Mouse (Mus musculus): Measurements from ENCODE around the gene Rwdd2a. TPM values are rescaled to one million over a fixed set of nuclear protein-coding genes. Genes with fewer than 3 reads are reported as not detected.

Rwdd2a gene
- polyA plus RNA-seq, 1 experiment = not detected

DNA sequence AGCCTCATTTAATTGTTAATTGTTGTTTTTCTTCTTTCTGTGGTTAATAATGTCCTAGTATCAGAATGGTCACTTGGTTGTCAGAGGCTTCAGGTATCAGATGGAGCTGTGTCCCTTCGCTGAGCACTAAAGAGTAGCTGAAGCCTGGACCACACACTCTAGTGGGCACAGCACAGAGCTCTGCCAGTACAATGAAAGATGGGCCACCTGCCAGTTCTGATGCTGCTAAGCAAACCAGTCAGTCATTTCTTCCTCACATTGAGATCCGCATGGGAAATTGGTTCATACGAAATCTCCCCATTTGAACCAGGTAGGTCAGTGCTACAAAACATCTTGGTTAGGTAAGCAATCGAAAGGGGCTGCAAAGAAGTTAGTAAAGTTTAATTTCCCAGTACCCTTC is 17.1 kb upstream of the Rwdd2a start:
- Histone ChIP-seq H3K4me1 (ENCODE audit: control insufficient read depth, insufficient read depth, low read length) (no peaks in the 10 kb centered on the region), H3K27ac (ENCODE audit: insufficient read depth, low read depth, low read length) (no peak overlapping the region)
- 81% methylated on average over 4 of the region's 4 CpGs for WGBS

DNA sequence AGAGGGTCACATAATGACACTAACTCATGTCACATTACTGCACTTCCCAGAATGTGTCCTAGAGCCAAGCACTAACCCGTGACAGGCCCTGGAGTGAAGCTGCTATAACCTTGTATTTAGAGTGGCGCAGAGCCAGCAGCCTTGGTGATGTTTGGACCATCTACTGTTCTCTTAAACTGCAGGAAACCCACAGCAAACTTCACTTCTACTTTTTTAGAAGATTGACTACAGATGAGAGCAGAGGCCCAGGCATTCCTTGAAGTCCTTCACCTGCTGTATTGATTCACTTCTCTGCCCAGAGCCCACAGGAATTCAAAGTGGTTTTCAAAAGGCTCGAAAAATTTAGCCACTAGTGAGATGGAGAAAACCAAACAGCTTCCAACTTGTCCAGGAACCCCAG is 11.2 kb upstream of the Rwdd2a start:
- Histone ChIP-seq H3K4me3 (ENCODE audit: insufficient read depth, low read depth, low read length) (no peak overlapping the region), H3K27ac (ENCODE audit: insufficient read depth, low read depth, low read length) (no peak overlapping the region), H3K4me1 (ENCODE audit: control insufficient read depth, insufficient read depth, low read length) (no peaks in the 10 kb centered on the region)
- 76% methylated on average over 3 of the region's 3 CpGs for WGBS
- no peak for TF ChIP-seq POLR2A (IDR thresholded peaks at IDR 0.05; ENCODE audit: insufficient read depth, low read depth, low read length)
- no peak for TF ChIP-seq CTCF (IDR thresholded peaks at IDR 0.05; ENCODE audit: insufficient read depth, low read depth, low read length)

More for the DNA sequence above, 17.1 kb upstream of the Rwdd2a start:
- no peak overlapping the region for H3K4me3 ChIP-seq (ENCODE audit: insufficient read depth, low read depth, low read length)
- TF ChIP-seq POLR2A (IDR thresholded peaks at IDR 0.05; ENCODE audit: insufficient read depth, low read depth, low read length) (no peak), CTCF (IDR thresholded peaks at IDR 0.05; ENCODE audit: insufficient read depth, low read depth, low read length) (no peak)

DNA sequence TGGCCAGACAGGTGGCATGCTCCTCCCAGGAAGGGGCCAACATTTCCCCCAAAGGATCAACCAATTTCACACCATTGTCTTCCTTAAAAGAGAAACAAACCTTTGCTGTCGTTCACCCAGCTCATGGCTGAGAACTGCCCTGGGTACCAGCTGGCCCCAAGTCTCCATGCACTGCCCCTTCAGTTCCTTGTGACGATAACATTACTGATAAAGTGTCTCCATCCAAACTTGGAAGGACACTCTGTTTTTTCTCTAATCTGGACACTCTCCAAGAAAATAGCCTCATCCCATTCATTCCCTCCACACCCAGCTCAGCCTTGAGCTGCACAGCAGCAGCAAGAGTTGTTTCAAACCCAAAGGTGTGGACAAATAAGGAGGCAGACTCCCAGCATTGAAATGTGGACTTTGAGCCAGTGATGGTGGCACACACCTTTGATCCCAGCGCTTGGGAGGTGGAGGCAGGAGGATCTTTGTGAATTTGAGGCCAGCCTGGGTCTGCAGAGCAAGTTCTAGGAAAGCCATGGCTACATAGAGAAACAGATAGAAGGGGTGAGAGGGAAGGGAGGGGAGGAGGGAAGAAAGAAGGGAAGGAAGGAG is 2.4 kb upstream of the Rwdd2a start:
- Histone ChIP-seq H3K4me1 (ENCODE audit: control insufficient read depth, insufficient read depth, low read length) (peaks cover 8% of the 10 kb centered on the region), H3K4me3 (ENCODE audit: insufficient read depth, low read depth, low read length) (no peak overlapping the region), H3K27ac (ENCODE audit: insufficient read depth, low read depth, low read length) (no peak overlapping the region)
- TF ChIP-seq POLR2A (IDR thresholded peaks at IDR 0.05; ENCODE audit: insufficient read depth, low read depth, low read length) (no peak), CTCF (IDR thresholded peaks at IDR 0.05; ENCODE audit: insufficient read depth, low read depth, low read length) (no peak)
- 91% methylated on average over 3 of the region's 3 CpGs for WGBS

DNA sequence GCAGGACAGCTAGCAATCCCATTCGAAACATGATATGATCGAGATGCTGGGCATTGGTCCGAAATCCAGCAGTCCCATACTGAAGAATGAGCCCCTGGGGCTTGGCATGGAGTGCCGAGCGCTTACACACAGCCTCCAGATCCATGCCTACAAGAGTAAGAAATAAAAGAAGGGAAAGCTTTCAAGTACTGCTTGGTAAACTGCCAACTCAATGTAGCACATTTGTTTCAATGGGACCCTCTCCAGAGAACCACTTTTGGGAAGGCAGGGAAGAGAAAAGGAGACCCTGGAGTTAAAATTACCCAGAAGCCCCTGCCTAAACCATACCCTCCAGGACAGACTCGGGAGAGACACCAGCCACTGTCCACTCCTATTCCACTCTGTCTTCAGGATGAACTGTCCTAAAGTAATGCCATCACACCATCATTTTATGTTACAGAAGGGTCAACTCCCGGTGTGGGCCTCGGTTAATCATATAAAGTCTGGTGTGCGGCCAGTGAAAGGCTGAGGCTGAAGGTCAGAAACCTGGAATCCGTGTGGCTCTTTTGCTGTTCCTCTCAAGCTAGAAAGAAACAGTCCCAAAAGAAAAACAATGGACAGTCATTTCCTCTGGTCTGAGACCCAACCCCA is 1.4 kb upstream of the Rwdd2a start:
- no peak for TF ChIP-seq POLR2A (IDR thresholded peaks at IDR 0.05; ENCODE audit: insufficient read depth, low read depth, low read length)
- no peak for TF ChIP-seq CTCF (IDR thresholded peaks at IDR 0.05; ENCODE audit: insufficient read depth, low read depth, low read length)
- no peak overlapping the region for H3K27ac ChIP-seq (ENCODE audit: insufficient read depth, low read depth, low read length)
- H3K4me3 ChIP-seq (ENCODE audit: insufficient read depth, low read depth, low read length) = no peak overlapping the region
- 61% methylated on average over 10 of the region's 10 CpGs for WGBS
- H3K4me1 ChIP-seq (ENCODE audit: control insufficient read depth, insufficient read depth, low read length) = peaks cover 8% of the 10 kb centered on the region

DNA sequence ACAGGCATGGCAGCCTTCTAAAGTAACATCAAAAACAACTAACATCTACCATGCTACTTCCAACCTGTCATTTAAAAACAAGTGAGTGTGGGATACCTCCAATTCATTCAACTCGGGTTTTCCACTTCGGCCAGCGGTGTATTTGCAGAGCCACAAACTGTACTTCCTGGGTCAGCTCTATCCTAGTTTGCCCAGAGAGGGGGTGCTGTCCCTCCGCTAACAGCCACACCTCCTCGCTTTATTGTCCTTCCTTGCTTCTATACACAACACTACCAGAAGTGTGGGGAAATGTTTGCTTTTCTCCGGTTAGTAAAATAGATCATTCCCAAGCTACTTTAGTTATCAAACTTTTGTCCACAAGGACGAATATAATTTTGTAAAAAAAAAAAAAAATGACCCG is 845 bp upstream of the Rwdd2a start:
- no peak for TF ChIP-seq POLR2A (IDR thresholded peaks at IDR 0.05; ENCODE audit: insufficient read depth, low read depth, low read length)
- no peak for TF ChIP-seq CTCF (IDR thresholded peaks at IDR 0.05; ENCODE audit: insufficient read depth, low read depth, low read length)
- WGBS = 11% methylated on average over 8 of the region's 8 CpGs
- Histone ChIP-seq H3K4me3 (ENCODE audit: insufficient read depth, low read depth, low read length) (peak overlapping the region; percentile 20; the same call in 1 of the 2 replicates), H3K27ac (ENCODE audit: insufficient read depth, low read depth, low read length) (no peak overlapping the region), H3K4me1 (ENCODE audit: control insufficient read depth, insufficient read depth, low read length) (peaks cover 8% of the 10 kb centered on the region)

DNA sequence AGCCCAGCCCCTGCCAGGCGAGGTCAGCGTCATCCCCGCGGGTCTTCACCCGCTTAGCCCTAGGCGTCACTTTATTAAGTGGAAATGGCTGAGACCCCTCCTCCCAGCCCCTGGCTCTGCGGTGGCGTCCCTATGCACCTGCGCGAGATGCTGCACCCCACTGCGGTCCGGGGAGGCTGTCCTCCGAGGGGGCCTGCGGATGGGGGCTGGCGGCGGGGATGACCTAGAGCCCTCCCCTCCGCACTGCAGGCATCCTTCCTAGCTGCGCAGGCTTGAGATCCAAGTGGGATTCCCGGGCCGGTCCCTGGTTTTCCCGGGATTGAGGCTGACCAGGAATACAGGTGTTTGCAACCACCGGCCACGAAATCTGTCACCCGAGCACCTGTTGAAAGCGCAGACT is 405 bp downstream of the Rwdd2a start:
- Histone ChIP-seq H3K27ac (ENCODE audit: insufficient read depth, low read depth, low read length) (peak overlapping the region; percentile 64; the same call in 1 of the 2 replicates), H3K4me3 (ENCODE audit: insufficient read depth, low read depth, low read length) (peak overlapping the region; percentile 97), H3K4me1 (ENCODE audit: control insufficient read depth, insufficient read depth, low read length) (peaks cover 8% of the 10 kb centered on the region)
- TF ChIP-seq POLR2A (IDR thresholded peaks at IDR 0.05; ENCODE audit: insufficient read depth, low read depth, low read length) (no peak), CTCF (IDR thresholded peaks at IDR 0.05; ENCODE audit: insufficient read depth, low read depth, low read length) (no peak)
- WGBS = under 1% methylated on average over 25 of the region's 25 CpGs

DNA sequence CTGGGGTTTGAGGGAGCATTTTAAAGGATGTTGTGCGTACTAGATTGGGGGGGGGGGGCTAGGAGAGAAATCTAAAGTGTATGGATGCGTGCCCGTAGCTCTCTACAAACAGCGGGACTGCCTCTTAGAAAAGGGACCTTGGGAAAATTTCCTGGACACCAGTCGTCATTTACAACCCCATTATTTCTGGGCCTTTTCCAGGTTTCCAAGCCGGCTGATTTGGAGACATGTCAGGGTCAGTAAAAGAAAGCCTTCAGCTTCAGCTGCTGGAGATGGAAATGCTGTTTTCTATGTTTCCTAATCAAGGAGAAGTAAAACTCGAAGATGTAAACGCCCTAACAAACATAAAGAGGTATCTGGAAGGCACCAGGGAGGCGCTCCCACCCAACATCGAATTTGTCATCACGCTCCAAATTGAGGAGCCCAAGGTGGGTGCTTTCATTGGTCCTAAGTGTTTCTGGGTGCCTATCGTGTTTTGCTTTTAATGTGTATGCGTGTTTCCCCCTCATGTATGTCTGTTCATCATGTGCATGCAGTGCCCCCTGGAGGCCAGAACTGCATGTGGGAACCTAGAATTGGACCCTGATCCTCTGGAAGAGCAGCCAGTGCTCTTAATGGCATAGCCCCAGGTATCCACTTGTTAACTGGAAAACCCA is 973 bp downstream of the Rwdd2a start:
- Histone ChIP-seq H3K27ac (ENCODE audit: insufficient read depth, low read depth, low read length) (no peak overlapping the region), H3K4me3 (ENCODE audit: insufficient read depth, low read depth, low read length) (peak overlapping the region; percentile 97), H3K4me1 (ENCODE audit: control insufficient read depth, insufficient read depth, low read length) (peaks cover 8% of the 10 kb centered on the region)
- WGBS = 5% methylated on average over 13 of the region's 13 CpGs
- TF ChIP-seq POLR2A (IDR thresholded peaks at IDR 0.05; ENCODE audit: insufficient read depth, low read depth, low read length) (no peak), CTCF (IDR thresholded peaks at IDR 0.05; ENCODE audit: insufficient read depth, low read depth, low read length) (no peak)

DNA sequence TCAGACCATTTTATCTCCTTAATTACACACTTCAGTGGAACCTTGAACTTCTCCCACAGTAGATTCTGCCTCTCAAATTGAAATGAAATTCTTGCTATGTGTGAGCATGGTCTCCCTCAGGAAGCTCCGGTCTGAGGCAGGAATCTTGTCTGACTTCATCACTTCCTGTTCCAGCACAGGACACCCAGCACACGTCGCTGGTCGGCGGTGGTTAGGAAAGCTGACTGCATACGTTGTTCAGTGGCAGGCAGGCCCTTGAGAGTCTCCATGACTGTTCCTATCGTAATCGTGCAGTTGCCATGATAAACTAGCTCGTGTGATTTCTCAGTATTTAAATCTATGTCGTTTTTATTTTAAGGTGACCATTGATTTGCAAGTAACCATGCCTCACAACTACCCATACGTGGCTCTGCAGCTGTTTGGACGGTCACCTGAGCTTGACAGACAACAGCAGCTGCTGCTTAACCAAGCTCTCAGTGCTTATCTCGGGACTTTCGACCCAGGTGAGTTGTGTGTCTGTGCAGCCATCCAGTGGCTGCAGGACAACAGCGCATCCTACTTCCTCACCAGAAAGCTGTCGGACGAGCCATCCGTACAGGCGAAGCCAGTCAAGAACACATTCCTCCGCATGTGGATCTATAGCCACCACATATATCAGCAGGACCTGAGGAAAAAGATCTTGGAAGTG is 2.0 kb downstream of the Rwdd2a start:
- H3K27ac ChIP-seq (ENCODE audit: insufficient read depth, low read depth, low read length) = no peak overlapping the region
- H3K4me1 ChIP-seq (ENCODE audit: control insufficient read depth, insufficient read depth, low read length) = peaks cover 8% of the 10 kb centered on the region
- TF ChIP-seq CTCF (IDR thresholded peaks at IDR 0.05; ENCODE audit: insufficient read depth, low read depth, low read length) (no peak), POLR2A (IDR thresholded peaks at IDR 0.05; ENCODE audit: insufficient read depth, low read depth, low read length) (no peak)
- no peak overlapping the region for H3K4me3 ChIP-seq (ENCODE audit: insufficient read depth, low read depth, low read length)
- 92% methylated on average over 20 of the region's 20 CpGs for WGBS

DNA sequence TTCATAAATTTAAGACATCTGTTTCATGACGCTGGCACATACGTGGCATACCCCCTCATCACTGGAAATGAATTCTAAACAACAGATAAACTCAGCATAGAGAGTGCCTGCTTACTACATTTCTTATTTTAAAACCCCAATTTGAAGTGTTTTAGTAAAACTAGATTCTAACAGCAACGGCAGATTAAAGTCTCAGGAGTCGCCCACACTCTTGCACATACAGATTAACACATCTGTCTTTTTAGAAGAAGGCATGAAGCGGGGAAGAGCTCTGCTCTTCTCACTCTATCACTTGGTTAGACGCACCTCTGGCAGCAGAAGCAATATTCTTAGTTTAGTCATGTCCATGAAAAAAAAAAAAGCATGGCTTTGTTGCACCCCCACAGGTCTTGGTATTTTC is 3.4 kb downstream of the Rwdd2a start:
- H3K4me1 ChIP-seq (ENCODE audit: control insufficient read depth, insufficient read depth, low read length) = peaks cover 8% of the 10 kb centered on the region
- no peak overlapping the region for H3K27ac ChIP-seq (ENCODE audit: insufficient read depth, low read depth, low read length)
- WGBS = 72% methylated on average over 6 of the region's 6 CpGs
- TF ChIP-seq POLR2A (IDR thresholded peaks at IDR 0.05; ENCODE audit: insufficient read depth, low read depth, low read length) (no peak), CTCF (IDR thresholded peaks at IDR 0.05; ENCODE audit: insufficient read depth, low read depth, low read length) (no peak)
- H3K4me3 ChIP-seq (ENCODE audit: insufficient read depth, low read depth, low read length) = no peak overlapping the region
